Mouse (Mus musculus) v-Abl transformed pro-B cells (cell line): Measurements from ENCODE around the gene Fam8a1.

ENCODE experiments used
- in situ Hi-C, 2 experiments: fragments of 400-800 bp; cut with MboI; formaldehyde crosslinking; loops; one replicate each; pipeline ENCODE4 v1.15.1; 2025; ENCODE audit not compliant: unreplicated experiment in 2 of 2

Fam8a1 gene

GRCm38 (mm10) chr13:46724371-46724770 lies 55.0 kb downstream of the Fam8a1 start:
- in situ Hi-C loops, result loop anchor here in 1 of 2 experiments (10.0 to 25.0 kb wide), 2 partner anchors 50 to 1262 kb away; no protein-coding TSS in a partner anchor

- in situ Hi-C loops, result loop anchor here (10.0 to 25.0 kb wide), 5 partner anchors 50 to 1263 kb away; partner anchors contain the start of genes Kdm1b (in 2 of the 2), Tpmt (in 2 of the 2), Atxn1 (in 1 of the 2) and Dek (in 1 of the 2)
These were observed 55.9 kb downstream of the Fam8a1 start for GRCm38 (mm10) chr13:46725227-46725626.

- in situ Hi-C loops, result loop anchor here (10.0 to 25.0 kb wide), 5 partner anchors 52 to 1264 kb away; partner anchors contain the start of genes Kdm1b (in 2 of the 2), Tpmt (in 2 of the 2), Atxn1 (in 1 of the 2) and Dek (in 1 of the 2)
These were observed 57.1 kb downstream of the Fam8a1 start for GRCm38 (mm10) chr13:46726288-46727037.

- in situ Hi-C loops, result loop anchor here (10.0 to 25.0 kb wide), 5 partner anchors 52 to 1265 kb away; partner anchors contain the start of genes Kdm1b (in 2 of the 2), Tpmt (in 2 of the 2), Atxn1 (in 1 of the 2) and Dek (in 1 of the 2)
These were observed 57.9 kb downstream of the Fam8a1 start for GRCm38 (mm10) chr13:46727038-46727836.
